Mouse (Mus musculus): ENCODE data around the gene Tec. TPM values are rescaled to one million over a fixed set of nuclear protein-coding genes. Genes with fewer than 3 reads are reported as not detected.
"Not testable (repeated sequence)": the region's sequence is repeated elsewhere in the genome, so short reads cannot be mapped to it uniquely, and the experiment has no call there.

The Tec gene
- polyA plus RNA-seq, 1 experiment from 2014 or later = 25.2 TPM

GRCm38 (mm10) chr5:72827435-72827834 lies 40.8 kb downstream of the Tec start:
- no peak for DNase-seq (ENCODE audit: low spot score)

DNA sequence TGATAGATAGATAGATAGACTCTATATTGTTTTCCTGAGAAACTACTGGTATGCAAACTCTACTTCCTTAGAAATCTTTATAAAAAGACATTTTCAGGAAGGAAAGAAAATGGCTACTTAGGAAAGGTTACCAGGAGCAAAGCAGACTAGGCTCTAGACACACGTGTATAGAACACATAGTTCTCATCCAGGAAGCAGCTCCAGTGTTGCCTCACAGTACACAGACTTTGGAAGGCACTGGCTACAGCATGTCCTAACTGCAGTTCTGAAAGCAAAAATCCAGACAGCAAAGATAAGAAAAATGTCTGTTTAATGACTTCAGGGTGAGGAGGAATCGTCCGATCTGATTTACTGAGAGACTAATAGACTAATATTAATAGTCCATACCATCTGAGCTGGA lies 41.8 kb downstream of the Tec start:
- no peak for DNase-seq (ENCODE audit: low spot score)

GRCm38 (mm10) chr5:72820651-72821050 lies 47.6 kb downstream of the Tec start:
- no peak for DNase-seq (ENCODE audit: low spot score)

- DNase-seq (ENCODE audit: low spot score) = no peak
Measured at GRCm38 (mm10) chr5:72820036-72820640, 48.1 kb downstream of the Tec start.

DNA sequence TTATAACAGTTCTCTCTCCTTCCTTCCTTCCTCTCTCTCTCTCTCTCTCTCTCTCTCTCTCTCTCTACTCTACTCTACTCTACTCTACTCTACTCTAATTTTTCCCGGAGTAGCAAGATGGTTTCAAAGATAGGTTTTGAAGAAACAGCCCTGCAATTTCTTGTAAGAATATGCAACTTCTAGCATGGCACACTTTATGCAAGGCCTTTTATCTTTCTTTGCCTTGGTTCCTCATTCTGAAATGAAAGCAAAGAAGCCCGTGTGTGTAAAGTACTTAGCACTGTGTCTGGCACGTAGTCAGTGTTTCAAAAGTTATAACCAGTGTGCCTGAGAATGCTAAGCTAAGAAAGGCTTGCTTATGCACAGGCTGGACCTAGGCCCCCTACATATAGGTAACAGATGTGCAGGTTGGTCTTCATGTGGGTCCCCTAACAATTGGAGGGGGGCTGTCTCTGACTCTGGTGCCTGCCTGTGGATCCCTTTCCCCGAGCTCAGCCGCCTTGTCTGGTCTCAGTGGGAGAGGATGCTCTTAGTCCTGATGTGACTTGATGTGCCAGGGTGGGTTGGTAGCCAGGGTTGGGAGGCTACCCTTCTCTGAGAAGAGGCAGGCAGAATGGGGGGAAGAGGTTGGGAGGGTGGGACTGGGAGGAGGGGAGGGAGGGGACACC lies 49.6 kb downstream of the Tec start:
- DNase-seq (ENCODE audit: low spot score) = peak; percentile 29

DNA sequence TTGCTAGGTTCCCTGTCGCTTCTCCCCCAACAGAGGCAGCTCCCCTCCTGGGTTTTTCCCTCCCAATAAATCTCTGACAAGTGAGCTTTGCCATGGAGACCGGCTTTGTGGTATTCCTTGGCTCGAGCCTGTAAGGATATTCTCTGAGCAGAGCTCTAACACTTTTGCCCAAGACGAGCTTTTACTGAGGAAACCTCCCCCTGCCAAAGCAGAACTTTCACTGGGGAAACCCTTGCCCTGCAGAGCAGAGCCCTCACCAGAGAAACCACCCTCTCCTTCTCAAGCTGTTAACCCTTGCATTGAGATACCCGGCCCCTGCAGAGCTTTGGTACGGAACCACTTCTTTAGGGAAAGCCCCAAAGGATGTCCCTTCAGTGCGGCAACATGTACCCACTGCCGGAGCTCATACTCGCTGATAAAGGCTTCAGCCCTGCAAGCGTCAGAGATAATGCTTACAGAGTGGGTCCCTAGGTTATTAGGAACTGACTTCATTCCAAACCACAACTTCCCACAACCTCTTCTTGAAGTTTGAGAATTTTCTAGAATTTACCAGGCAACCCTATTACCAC lies 50.7 kb downstream of the Tec start:
- DNase-seq (ENCODE audit: low spot score) = peak; percentile 10

GRCm38 (mm10) chr5:72816960-72817359 lies 51.3 kb downstream of the Tec start:
- DNase-seq (ENCODE audit: low spot score) = not testable (repeated sequence)

- no peak for DNase-seq (ENCODE audit: low spot score)
Measured at GRCm38 (mm10) chr5:72816491-72816890, 51.8 kb downstream of the Tec start.

GRCm38 (mm10) chr5:72816046-72816445 lies 52.2 kb downstream of the Tec start:
- DNase-seq (ENCODE audit: low spot score) = no peak

DNA sequence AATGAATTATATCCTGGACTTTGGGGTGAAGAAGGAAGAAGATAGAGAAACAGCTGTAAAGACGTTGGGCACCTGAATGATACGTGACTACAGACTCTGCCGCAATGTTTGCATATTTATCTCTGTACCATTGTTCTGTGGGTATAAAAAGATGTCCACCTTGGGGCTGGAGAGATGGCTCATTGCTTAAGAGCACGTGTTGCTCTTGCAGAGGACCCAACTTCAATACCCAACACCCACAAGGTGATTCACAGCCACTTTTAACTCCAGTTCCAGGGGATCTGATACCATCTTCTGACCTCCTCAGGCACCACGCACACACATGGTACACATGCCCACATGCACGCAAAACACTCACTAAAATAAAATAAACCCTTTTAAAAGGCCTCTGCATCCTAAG lies 52.9 kb downstream of the Tec start:
- no peak for DNase-seq (ENCODE audit: low spot score)

DNA sequence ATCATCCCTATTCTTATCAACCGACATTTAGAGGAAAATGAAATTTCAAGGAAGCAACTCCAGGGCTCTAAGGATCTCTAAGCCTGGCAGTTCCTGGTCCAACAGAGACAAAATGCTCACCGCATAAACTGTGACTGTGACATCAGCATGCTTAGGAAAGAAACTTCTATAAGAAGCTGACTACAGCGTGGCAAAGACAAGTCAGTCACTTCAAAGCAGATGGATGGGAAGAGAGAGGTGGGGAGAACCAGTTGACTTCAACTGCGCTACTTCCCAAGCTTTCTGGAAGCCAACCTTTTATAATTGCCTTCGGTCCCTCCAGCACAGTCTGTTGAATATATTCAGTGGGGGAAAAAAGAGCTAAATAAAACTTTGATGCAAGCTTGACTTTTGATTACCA lies 54.2 kb downstream of the Tec start:
- DNase-seq (ENCODE audit: low spot score) = no peak

DNA sequence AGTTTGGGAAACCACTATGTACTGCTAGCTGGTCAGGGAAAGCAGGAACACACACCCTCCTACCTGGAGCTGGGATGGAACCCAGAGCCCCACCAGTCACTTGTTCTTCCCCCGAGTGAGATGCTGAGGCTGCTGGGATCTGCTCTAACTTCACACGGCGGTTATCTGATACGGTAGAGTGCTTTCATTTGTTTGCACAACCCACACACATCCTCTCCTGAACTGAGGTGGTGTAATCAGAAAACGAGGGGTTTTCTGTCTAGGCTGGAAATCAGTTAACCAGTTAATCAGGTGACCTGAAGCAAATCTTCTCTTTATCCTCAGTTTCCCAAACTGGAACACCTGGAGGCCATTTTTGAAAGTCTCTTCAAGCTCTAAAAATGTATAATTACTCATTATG lies 55.4 kb downstream of the Tec start:
- DNase-seq (ENCODE audit: low spot score) = peak; percentile 37

- no peak for DNase-seq (ENCODE audit: low spot score)
Measured at GRCm38 (mm10) chr5:72812328-72812727, 56.0 kb downstream of the Tec start.

- no peak for DNase-seq (ENCODE audit: low spot score)
Measured at GRCm38 (mm10) chr5:72811397-72811796, 56.9 kb downstream of the Tec start.

DNA sequence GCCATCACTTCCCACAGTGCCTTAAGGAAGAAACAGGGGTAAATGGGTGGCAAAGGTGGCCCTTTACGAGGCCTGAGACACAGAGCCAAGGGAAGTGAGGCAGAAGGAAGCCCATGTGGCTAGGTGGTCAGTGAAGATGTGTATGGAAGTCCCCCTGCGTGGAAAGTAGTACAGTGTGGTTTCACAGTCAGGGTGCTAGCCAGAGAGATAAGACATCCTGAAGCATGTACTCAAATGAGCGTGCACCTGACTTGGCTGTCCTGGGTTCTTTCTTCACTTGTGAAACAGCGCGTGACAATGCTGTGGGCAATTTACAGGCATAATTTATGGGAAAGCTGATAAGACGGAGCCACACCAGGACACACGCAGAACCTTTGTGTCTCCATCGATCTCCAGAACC lies 57.3 kb downstream of the Tec start:
- DNase-seq (ENCODE audit: low spot score) = no peak

DNA sequence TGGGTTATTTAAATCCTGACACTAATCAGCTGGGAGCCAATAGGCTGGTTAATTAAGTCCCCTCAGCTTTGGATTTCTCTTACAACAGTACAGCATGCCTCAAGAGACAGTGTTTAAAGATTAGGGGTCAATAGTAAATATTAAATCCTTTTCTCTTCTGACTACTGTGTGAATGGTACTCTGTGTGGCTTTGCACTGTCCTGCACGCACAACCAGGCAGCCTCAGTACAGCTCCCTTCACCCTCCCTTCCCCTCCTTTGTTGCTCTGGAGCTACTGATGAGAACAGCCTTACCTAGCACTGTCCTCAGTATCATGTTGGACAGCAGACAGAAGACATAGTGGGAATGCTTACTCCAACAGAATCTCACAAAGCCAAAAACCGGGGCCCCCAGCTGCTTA lies 58.8 kb downstream of the Tec start:
- no peak for DNase-seq (ENCODE audit: low spot score)

DNA sequence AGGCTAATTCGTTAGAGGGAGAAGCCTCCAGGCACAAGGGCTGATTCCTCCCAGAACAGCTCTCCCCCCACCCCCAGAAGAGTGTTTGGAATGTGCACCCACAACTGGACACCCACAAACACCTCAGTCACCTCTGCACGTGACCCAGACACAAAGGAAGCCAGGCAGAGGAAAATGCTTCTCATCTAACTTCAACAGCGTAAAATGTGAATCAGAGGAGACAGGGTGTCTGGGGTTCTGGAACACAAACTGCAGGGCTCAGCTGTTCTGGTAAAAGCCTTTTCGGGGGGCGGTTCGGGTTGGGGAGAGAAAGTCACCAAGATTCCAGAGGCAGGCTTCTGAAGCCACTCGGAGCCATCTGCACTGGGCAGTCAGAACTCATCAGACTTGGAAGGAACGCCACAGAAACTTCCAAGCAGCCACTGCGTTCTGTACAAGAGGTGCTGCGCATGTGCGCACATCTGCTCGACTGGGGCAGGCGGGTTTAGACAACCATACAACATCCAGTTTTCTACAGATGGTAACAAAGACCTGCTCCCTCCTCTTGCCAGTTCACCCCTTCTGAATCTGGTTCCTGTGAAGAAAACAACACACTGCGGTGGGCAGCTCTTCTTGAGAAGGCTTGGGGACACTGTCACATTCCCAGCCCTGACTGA lies 59.7 kb downstream of the Tec start:
- no peak for DNase-seq (ENCODE audit: low spot score)

GRCm38 (mm10) chr5:72802851-72803250 lies 65.4 kb downstream of the Tec start:
- DNase-seq (ENCODE audit: low spot score) = peak; percentile 56

DNA sequence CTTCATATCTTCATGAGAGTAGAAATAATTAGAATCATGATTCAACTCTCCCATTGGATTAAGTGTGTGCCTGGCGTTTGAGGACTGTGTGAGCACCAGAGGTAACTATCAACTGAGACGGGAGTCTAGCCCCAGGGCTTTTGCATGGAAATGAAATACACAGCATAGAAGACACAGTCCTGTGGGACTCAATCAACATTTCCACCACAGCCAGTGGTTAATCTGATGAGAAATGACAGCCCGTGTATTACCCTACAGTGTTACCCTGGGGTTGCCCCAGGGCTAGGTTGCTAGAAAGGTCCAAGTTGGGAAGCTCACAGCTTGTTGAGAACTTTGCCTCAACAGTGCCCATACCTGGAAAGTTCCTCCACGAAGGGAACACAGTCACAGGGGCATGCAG lies 69.7 kb downstream of the Tec start:
- DNase-seq (ENCODE audit: low spot score) = no peak

DNA sequence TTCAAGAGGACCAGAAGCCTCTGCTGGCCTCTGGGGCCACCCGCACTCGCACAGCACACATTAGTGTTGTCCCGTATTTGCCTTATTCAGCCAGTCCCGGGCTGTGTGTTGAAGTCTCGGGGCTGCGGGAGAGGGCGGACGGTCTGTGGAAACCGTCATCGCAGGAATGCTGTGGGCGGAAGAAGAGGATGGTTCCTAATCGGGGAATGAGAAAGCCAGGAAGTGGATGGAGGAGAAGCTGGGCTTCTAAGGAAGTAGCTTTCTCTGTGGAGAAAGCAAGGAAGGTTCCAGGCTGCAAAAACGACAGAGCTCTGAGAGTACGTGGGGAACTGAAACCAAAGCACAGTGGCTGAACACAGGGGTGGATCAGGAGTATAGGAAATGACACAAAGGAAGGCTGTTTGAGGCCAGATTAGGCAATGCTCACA lies 72.1 kb downstream of the Tec start:
- DNase-seq (ENCODE audit: low spot score) = no peak

GRCm38 (mm10) chr5:72793309-72793850 lies 74.9 kb downstream of the Tec start:
- peak; percentile 30 for DNase-seq (ENCODE audit: low spot score)

DNA sequence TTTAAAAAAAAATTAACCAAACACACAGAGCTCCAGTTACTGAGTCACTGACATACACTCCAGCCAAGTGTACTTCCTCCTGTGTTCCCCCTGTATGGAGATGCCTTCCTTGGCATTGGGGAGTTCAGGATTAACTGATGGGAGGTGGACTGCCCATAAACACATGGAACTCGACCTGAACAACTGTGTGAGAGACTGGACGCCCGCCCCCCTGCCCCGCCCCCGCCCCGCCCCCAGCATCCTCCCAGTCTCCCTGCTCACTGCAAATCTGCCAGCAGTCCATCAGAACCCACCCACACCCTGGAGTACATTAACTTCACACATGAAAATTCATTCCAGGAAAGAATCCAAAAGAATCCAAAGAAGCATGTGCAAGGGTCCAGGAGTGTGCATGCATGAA lies 76.5 kb downstream of the Tec start:
- DNase-seq (ENCODE audit: low spot score) = no peak

Data from thymus, postnatal 0 days (tissue).